ENCODE assay signal across 7 mouse cellular contexts in genomic region chr9:44904964-44905363, GRCm38 (mm10). TPM values are rescaled to one million over a fixed set of nuclear protein-coding genes. Genes with fewer than 3 reads are reported as not detected.
DNase-seq lines count a peak whose midpoint lies in the region; ATAC-seq and TF ChIP-seq lines count a peak whose summit lies in the region.

No protein-coding gene starts in this region.

- no peak overlapping the region for H3K9ac ChIP-seq in heart, postnatal 0 days (replicated peaks; ENCODE audit: low read depth, low read length)

- no peaks in the 10 kb centered on the region for H3K79me3 ChIP-seq in C2C12 (ENCODE audit: low read depth)

- peaks cover 24% of the 10 kb centered on the region for H3K4me1 ChIP-seq in heart, postnatal 0 days (ENCODE audit: control insufficient read depth, insufficient read depth)

- TF ChIP-seq CTCF in C2C12 (IDR thresholded peaks at IDR 0.05; ENCODE audit: control insufficient read depth, insufficient read depth, insufficient read length), result no peak
- no peak for TF ChIP-seq CTCF in heart, postnatal 0 days (IDR thresholded peaks at IDR 0.05; ENCODE audit: low read depth)

- H3K27ac ChIP-seq in heart, postnatal 0 days (ENCODE audit: low read depth), result peak overlapping the region; percentile 76

- TF ChIP-seq EP300 in heart, postnatal 0 days (IDR thresholded peaks at IDR 0.05; ENCODE audit: low read depth), result no peak

- intact Hi-C loops in left cerebral cortex, postnatal 36 days (cut with DNase I), result loop anchor here (1.0 kb wide), 1 partner anchor 22 kb away; no protein-coding TSS in a partner anchor

- peak; percentile 71 for ATAC-seq in erythroid progenitor cell, adult 5-6 weeks (replicated peaks; ENCODE audit: low FRiP score, poor library complexity, severe bottlenecking)
- peak; percentile 77 for ATAC-seq in heart, postnatal 0 days (ENCODE audit: insufficient read depth, low read depth)

- DNase-seq in adrenal gland, adult (ENCODE audit: inconsistent age in 2 of 2, low spot score in 1 of 2), result peak; percentile 77 to 85
- peak; percentile 48 for DNase-seq in heart, postnatal 0 days (ENCODE audit: low spot score)
- peak; percentile 83 to 85 for DNase-seq in left cerebral cortex, postnatal 36 days (ENCODE audit: low spot score in 2 of 2)
- peak; percentile 48 for DNase-seq in testis, postnatal 10 days (ENCODE audit: low spot score)
- no peak for DNase-seq in embryo, embryonic 10 days (ENCODE audit: low spot score)

- no peak overlapping the region for H3ac ChIP-seq in C2C12 (ENCODE audit: control insufficient read depth, insufficient read length, low read depth)

- WGBS in heart, postnatal 0 days, result 25% methylated on average over 5 of the region's 5 CpGs

- H3K4me3 ChIP-seq in C2C12 (ENCODE audit: insufficient read depth, poor library complexity, severe bottlenecking), result no peak overlapping the region
- H3K4me3 ChIP-seq in heart, postnatal 0 days (ENCODE audit: low read depth, low read length), result no peak overlapping the region

- H3K9me3 ChIP-seq in heart, postnatal 0 days (replicated peaks; ENCODE audit: control insufficient read depth, low read length), result no peaks in the 10 kb centered on the region

- H3K27me3 ChIP-seq in C2C12 (ENCODE audit: control insufficient read depth, insufficient read depth, insufficient read length), result no peaks in the 10 kb centered on the region
- H3K27me3 ChIP-seq in heart, postnatal 0 days (ENCODE audit: control insufficient read depth, insufficient read depth, low read length), result no peaks in the 10 kb centered on the region

- no peak overlapping the region for H3K4me2 ChIP-seq in heart, postnatal 0 days (ENCODE audit: low read depth, low read length)

- H3K79me2 ChIP-seq in C2C12 (ENCODE audit: control insufficient read depth, insufficient read depth), result no peaks in the 10 kb centered on the region

- peaks cover 6% of the 10 kb centered on the region for H3K36me3 ChIP-seq in C2C12 (ENCODE audit: control insufficient read depth, insufficient read depth)
- H3K36me3 ChIP-seq in heart, postnatal 0 days (replicated peaks; ENCODE audit: control insufficient read depth, insufficient read depth, low read length), result 0 out of 2 replicates have a peak, but pooled peaks cover under 1% of the 10 kb centered on the region

TF ChIP-seq in C2C12, 6 proteins besides CTCF, POLR2A, EP300 and RAD21:
- peak; percentile 97 for TF ChIP-seq CEBPB (IDR thresholded peaks at IDR 0.05; ENCODE audit: low read depth)
- TF ChIP-seq MYOG (IDR thresholded peaks at IDR 0.05; ENCODE audit: control insufficient read depth, extremely low read depth, insufficient read length), result no peak
- TF ChIP-seq MAX (IDR thresholded peaks at IDR 0.05), result peak; percentile 59
TF ChIP-seq in C2C12: peak in this region for 2.

RNA-seq across cellular contexts. Expression of gene Atp5l, which starts 15.6 kb away (rescaled TPM):
- polyA plus RNA-seq in C2C12 (2012; fragmentation: generic; extraction: Trizol), result 734 TPM
- total RNA-seq in erythroid progenitor cell, adult 5-6 weeks (2015; ENCODE audit: low replicate concordance), result 236 and 252 TPM in 2 replicates
- 17.0 and 145 TPM in 2 replicates for total RNA-seq in erythroid progenitor cell, adult 5-6 weeks (2017; ENCODE audit: low replicate concordance)
- 688 and 746 TPM in 2 replicates for total RNA-seq in heart, postnatal 0 days (2014; rRNA removed; ENCODE audit: low replicate concordance)
- polyA plus RNA-seq in heart, postnatal 0 days (2015; fragmentation: Nextera tagmentation; extraction: Ambion mirVana), result 2,678 and 2,844 TPM in 2 replicates
- 100 to 1,000 TPM; 303 to 311 TPM for total RNA-seq in left cerebral cortex, postnatal 36 days (2021)

RNA-seq across cellular contexts. Expression of gene Kmt2a, which starts 23.9 kb away (rescaled TPM):
- polyA plus RNA-seq in C2C12 (2012; fragmentation: generic; extraction: Trizol), result 5.6 TPM
- total RNA-seq in erythroid progenitor cell, adult 5-6 weeks (2015; ENCODE audit: low replicate concordance), result 59.5 and 91.4 TPM in 2 replicates
- 18.1 and 23.3 TPM in 2 replicates for total RNA-seq in erythroid progenitor cell, adult 5-6 weeks (2017; ENCODE audit: low replicate concordance)
- total RNA-seq in heart, postnatal 0 days (2014; rRNA removed; ENCODE audit: low replicate concordance), result 4.9 and 7.8 TPM in 2 replicates
- 4.2 and 4.4 TPM in 2 replicates for polyA plus RNA-seq in heart, postnatal 0 days (2015; fragmentation: Nextera tagmentation; extraction: Ambion mirVana)
- 10 to 100 TPM; 52.2 to 79.3 TPM for total RNA-seq in left cerebral cortex, postnatal 36 days (2021)
